Mouse (Mus musculus) effector memory CD4-positive, alpha-beta T cell, adult 7 months (primary cell): ENCODE data around the gene Gm5269. TPM values are rescaled to one million over a fixed set of nuclear protein-coding genes. Genes with fewer than 3 reads are reported as not detected.

ENCODE experiments used
- polyA plus RNA-seq: library from polyadenylated mRNA; unstranded; fragments of 100-300 nt; shearing (Covaris generic); gene quantifications from one replicate; pipeline ENCODE4 v1.2.1, GENCODE M21; 2017

The Gm5269 gene
- not detected for polyA plus RNA-seq

DNA sequence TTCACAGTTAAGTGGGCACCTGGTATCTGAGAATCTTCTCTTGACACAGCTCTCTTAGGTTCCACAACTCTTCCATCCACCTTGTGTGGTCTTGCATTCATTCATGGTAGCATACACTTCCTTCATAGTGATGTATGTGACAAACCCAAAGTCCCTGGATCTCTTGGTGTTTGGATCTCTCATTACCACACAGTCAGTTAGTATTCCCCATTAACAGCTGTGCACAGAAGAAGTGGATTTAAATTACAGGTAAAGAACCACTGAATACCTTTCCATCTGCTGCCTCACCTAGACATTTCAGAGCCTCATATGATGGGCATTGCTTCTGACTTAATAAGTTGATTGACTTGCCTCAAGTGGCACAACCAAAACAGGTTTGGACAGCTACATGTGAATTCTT, at the start of gene Gm5269:
TSS of gene Gm5269 (minus strand) at position 101 of the 400 bp plus-strand sequence.

DNA sequence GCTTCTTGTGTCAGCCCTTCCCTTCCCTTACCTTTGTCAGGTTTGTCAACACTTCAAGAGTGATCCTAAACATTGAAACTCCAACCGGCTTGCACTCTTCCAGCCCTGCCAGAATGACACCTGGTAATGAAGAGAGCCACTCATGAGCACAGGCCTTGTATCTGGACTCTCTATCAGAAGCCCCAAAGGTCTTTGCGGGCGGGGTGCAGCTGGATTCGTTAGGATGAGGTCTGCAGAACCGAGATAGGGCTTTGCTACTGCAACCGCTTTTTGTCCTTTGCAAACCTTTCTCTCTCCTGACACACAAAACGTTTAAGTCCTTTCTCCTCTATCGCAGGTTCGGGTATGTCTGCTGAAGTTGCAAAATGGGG, 36.3 kb upstream of the Gm5269 start, which contains the start of gene Slc40a1:
TSS of gene Slc40a1 (minus strand) at position 131 of the 371 bp plus-strand sequence.

Other genes starting within 250 kb of the Gm5269 start
- gene Wdr75, start 95.1 kb downstream of the Gm5269 start, polyA plus RNA-seq = 44.0 TPM
- gene Slc40a1, start 36.2 kb upstream of the Gm5269 start, polyA plus RNA-seq = not detected
- 0.26 TPM for gene Dnah7b, start 176.0 kb upstream of the Gm5269 start, polyA plus RNA-seq